Mouse (Mus musculus): Measurements from ENCODE around the gene Slc22a19.
"Not testable (repeated sequence)": the region's sequence is repeated elsewhere in the genome, so short reads cannot be mapped to it uniquely, and the experiment has no call there.

The Slc22a19 gene

DNA sequence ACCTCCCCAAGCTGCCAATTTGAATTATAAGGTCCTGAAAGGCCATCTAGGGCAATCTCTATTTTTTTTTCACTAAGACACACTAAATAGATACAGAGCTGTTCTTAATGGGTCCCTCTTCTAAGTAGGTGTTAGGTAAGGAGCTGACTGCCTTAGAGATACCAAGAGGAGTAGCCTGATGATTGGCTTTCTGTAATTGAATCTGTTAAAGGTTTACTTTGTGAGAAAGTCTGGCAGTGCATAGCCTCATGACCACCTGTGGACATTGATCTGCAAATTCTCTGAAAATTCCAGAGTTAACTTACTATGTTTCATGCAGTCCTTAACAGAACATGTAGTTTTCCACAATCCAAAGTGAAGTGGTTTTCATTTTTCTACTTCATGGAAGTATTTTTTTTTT is at the start of gene Slc22a19:
Slc22a19 (minus strand) TSS at position 163 of the 400 bp plus-strand sequence.
- DNase-seq, result no peak

DNA sequence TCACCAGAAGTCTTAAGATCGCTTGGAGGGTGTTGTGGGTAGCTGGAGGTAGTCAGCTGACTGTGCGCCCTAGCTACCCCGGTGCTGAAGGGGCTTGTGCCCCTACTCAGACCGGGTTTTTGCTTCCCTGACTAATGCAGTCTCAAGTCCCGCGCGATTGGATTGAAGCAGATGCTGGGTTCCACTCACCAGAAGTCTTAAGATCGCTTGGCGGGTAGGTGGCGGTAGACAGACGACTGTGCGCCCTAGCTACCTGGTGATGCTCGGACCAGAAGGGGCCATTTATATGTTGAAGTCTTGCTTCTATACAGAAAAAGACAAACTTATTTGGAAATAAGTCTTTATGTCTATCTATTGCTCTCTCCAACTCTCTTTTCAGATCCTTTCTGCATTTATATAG is 42.3 kb upstream of the Slc22a19 start:
- not testable (repeated sequence) for DNase-seq

DNA sequence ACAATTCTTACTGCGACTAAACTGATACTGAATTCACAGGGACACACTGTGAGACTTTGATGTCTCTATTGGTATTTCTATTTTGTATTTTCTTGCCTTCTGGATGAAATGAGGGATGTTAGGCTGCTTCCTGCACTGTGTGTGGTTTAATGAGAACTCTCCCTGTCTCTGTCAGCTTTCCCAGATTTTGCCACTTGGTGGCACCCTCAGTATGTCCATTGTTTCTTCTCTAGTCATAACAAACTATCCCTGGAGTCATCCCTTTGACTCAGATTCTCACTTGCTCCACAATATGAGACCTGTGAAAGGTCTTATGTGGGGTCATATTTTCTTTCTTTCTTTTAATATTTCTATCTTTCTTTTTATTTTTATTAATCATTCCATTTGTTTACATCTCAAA is 18.4 kb upstream of the Slc22a19 start:
- no peak for DNase-seq

DNA sequence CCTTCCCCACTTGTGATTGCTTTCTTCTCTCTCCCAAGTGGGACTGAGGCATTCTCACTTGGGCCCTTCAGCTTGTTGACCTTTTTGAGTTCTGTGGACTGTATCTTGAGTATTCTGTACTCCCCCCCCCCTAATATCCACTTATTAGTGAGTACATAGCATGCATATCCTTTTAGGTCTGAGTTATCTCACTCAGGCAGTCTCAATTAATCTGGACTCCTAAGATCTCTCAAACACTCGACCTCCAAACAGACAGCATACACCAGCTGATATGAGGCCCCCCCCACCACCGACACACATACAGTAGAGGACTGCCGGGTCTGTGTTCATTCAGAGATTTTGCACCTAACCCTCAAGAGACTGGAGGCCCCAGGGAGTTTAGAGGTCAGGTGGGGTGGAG is 18.0 kb downstream of the Slc22a19 start:
- not testable (repeated sequence) for DNase-seq

DNA sequence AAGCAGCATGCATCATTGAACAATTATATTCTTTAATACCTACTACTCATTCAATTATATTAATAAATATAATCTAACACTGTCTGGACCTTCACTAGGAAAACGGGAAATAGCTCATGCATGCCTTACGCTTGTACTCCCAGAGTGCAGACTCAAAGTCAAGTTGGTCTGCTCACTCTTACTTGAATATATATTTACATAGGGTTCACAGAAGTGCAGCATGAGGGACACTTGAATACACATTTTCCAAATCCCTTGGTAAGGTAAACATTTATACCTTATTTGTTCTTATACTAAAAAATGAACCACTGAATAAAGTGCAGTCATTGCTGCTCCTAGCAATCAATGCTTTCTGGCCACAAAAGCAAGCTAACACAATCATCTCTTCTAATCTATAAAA is 19.9 kb downstream of the Slc22a19 start:
- DNase-seq, result no peak

DNA sequence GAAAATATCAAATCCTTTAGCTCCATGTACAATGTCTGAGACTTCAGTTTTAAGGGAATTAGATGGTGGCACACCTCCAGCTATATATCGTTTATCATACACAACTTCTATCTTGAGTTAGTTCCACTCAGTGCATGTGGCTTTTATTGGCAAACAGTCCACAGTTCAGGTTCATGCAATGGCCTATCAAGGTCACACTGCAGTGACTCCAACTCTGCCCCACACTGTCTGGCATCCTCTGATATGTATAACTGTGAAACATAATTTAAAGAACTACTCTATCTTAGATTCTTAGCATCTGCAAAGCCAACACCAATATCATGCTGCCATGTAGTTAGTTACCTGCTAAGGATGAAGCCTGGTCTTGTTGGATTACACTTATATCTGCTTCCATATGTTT is 23.1 kb downstream of the Slc22a19 start:
- no peak for DNase-seq

DNA sequence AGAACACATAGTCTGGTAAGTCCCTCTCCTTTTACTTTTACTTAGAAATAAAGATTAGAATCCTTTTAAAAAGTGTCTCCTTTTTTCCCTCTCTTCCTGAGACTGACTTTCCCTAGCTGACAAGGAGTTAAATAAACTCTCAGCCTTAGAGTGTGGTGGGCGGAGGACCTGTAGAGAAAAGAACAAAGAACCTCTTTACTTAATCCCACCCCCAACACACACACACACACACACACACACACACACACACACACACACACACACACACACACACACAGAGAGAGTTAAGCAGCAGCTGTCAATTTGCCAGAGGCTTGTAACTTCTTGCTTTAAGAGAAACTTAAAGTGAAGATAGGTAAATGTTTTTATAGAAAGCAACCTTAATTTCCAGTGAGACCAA is 39.1 kb downstream of the Slc22a19 start:
- DNase-seq, result no peak

DNA sequence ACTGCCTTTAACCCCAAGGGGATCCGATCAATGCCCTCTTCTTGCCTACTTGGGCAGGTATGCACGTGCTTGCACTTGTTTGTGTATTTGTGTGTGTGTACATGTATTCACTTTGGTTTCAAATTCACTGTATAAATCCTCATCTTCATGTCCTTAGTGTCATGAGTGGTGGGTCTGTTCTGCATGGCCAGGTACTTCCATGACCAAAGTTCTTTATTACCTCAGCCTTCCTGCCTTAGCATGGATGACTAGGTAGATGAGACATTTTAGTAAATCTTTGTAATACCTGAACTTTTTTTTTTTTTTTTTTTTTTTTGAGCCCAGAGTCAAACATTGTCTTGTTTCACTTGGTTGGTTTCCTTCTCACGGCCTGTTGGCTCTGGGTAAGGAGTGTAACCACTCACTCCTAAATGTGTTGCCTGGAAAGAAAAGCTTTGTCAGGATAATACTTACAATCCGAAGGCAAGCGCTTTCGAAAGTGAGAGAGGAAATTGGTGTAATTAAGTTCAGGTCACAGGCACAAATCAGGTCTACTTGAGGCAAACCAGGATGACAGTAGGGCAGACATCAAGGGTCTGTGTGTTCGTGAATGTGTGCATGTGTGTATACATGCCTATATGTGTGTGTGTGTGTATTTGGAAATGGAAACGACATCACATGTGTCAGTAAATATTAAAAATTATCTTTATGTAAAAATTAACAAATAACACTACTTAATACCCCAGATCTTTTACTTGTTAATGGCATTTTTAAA is 62.0 kb downstream of the Slc22a19 start:
- DNase-seq, result no peak

DNA sequence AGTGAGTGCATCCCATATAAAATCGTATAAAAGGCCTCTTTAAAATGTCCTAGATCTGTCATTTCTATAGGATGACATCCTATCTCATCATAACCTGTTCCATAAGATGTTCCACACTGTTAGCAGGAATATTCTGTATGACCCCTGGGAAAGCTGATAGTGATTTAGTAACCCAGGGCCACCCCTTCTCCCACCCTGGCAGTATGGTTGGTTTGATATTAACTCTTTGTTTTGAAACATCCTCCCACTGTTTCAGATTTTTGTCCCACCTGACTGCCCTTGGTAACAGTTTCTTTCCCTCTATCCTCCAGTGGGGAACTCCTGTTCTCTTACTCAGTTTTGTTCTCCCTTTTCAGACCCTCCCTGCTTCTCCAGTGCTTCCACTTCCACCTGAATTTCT is 77.3 kb downstream of the Slc22a19 start:
- no peak for DNase-seq

DNA sequence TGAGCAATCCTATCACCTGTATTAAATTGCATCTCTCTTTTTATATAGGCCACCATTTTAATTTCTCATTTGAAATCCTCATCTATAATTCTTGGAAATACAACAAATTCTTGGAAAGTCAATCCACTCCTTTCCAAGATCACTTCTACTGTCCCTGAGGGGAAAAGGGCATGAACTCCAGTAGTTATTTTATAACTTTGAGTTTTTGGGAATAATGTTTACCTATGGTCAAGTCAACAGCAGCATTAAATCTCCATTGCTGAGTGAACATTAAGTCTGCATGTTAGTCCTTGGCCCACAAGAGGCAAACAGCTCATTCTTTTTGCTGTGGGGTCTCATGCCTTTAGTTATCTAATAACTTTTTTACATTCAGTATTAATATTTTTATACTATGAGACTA is 78.1 kb downstream of the Slc22a19 start:
- DNase-seq, result no peak
